Mouse (Mus musculus) left cerebral cortex, adult 8-10 months (tissue): ENCODE measurements around the gene Nsl1. TPM values are rescaled to one million over a fixed set of nuclear protein-coding genes. Genes with fewer than 3 reads are reported as not detected.
"Not testable (repeated sequence)": the region's sequence is repeated elsewhere in the genome, so short reads cannot be mapped to it uniquely, and the experiment has no call there.

ENCODE experiments used
- DNase-seq, 2 experiments: peaks; one replicate each; pipeline ENCODE4 v3.0.0; 2022; ENCODE audit warnings: low spot score in 2 of 2
- total RNA-seq, 4 experiments: library from RNA; stranded (reverse); gene quantifications; 2 replicates each; pipeline ENCODE4 v1.2.4; 2022

Nsl1 gene
- total RNA-seq = 1 to 10 TPM in 1 of 4 experiments, under 1 TPM in 3; 0.37 to 1.3 (median 0.55) TPM

GRCm38 (mm10) chr1:191062781-191063485, at the start of gene Nsl1, which contains the start of gene Tatdn3:
Gene Nsl1 (plus strand): TSS chr1:191063012.
Gene Tatdn3 (minus strand): TSS chr1:191062932.
- peak; percentile 64 to 96 for DNase-seq

- no peak for DNase-seq
Observed at GRCm38 (mm10) chr1:191014271-191014670, 48.5 kb upstream of the Nsl1 start.

GRCm38 (mm10) chr1:191019803-191020202, 43.0 kb upstream of the Nsl1 start:
- DNase-seq = no peak

- no peak for DNase-seq
Observed at GRCm38 (mm10) chr1:191020217-191020924, 42.4 kb upstream of the Nsl1 start.

- no peak for DNase-seq
Observed at GRCm38 (mm10) chr1:191021016-191021415, 41.8 kb upstream of the Nsl1 start.

GRCm38 (mm10) chr1:191023140-191023539, 39.7 kb upstream of the Nsl1 start:
- no peak for DNase-seq

GRCm38 (mm10) chr1:191023806-191024205, 39.0 kb upstream of the Nsl1 start:
- DNase-seq = not testable (repeated sequence)

- peak; percentile 16 to 38 for DNase-seq
Observed at GRCm38 (mm10) chr1:191025016-191026012, 37.5 kb upstream of the Nsl1 start.

GRCm38 (mm10) chr1:191026021-191026713, 36.6 kb upstream of the Nsl1 start, which contains the start of gene Flvcr1:
Gene Flvcr1 (minus strand): TSS chr1:191026158.
- DNase-seq = peak; percentile 94 to 99

GRCm38 (mm10) chr1:191030182-191030581, 32.6 kb upstream of the Nsl1 start:
- DNase-seq = no peak

GRCm38 (mm10) chr1:191030922-191031425, 31.8 kb upstream of the Nsl1 start:
- DNase-seq = not testable (repeated sequence)

GRCm38 (mm10) chr1:191035649-191036048, 27.2 kb upstream of the Nsl1 start:
- DNase-seq = no peak

- DNase-seq = no peak
Observed at GRCm38 (mm10) chr1:191036554-191037334, 26.1 kb upstream of the Nsl1 start, which contains the start of gene Spata45. Gene Spata45 (plus strand): TSS chr1:191036639.

GRCm38 (mm10) chr1:191037999-191038398, 24.8 kb upstream of the Nsl1 start:
- no peak for DNase-seq

GRCm38 (mm10) chr1:191041352-191041751, 21.5 kb upstream of the Nsl1 start:
- no peak for DNase-seq

GRCm38 (mm10) chr1:191042106-191042505, 20.7 kb upstream of the Nsl1 start:
- no peak for DNase-seq

GRCm38 (mm10) chr1:191042688-191043087, 20.1 kb upstream of the Nsl1 start:
- DNase-seq = no peak

GRCm38 (mm10) chr1:191045264-191045663, 17.5 kb upstream of the Nsl1 start:
- no peak for DNase-seq

- DNase-seq = no peak
Observed at GRCm38 (mm10) chr1:191046231-191046824, 16.5 kb upstream of the Nsl1 start.
